Mouse (Mus musculus): ENCODE measurements at regions not wholly inside any gene's neighbourhood (a gene's known extent, or its start where the extent isn't known, plus 50 kb on each side); places are given as distances from the start of the nearest gene placed in this dataset.

DNA sequence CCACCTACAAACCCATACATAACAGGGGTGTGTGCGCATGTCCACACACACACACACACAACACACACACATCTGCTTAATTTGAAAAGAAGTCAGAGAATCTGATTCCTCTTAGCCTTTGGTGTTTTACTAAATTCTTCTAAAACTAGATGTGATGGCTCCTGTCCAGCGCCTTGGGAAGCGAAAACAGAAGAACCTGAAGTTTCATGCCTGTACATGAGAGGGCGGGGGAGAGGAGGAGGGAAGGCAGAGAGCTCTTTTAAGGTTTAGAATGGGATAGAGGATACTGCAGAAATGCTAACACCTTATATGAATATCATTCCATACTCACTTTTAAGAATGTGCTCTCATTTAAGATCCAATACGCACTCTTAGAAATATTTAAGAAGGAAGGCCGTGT, 64.5 kb upstream of the Fer start:
- no peak for TF ChIP-seq CTCF (IDR thresholded peaks at IDR 0.05; ENCODE audit: low read depth, low read length)
- TF ChIP-seq POLR2A (IDR thresholded peaks at IDR 0.05; ENCODE audit: extremely low read depth, insufficient read depth, low read length) = no peak

DNA sequence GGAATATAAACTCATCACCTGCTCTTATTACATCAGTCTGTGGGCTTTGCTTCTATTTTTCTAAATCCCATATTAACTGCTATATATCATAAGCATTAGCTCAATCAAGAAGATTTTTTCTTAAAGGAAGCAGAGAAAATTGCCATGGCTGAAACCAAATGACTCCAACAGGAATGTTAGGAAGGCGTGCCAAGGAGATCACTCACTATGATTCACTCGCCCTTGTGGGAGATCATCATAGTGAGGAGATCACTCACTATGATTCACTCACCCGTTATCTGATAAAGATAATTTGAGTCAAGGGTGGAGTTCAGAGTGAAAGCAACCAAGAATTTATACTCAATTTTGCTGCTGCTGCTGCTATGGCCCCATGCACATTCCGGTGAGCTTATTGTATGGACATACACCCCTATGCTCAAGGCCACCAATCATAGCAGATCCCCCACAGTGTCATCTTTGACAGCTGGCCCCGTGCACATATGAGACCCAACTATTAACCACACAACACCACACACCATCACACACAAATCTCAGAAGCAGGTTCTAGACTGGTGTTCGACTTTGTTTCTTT, 63.8 kb upstream of the Fer start:
- no peaks in the 10 kb centered on the region for H3K4me1 ChIP-seq (ENCODE audit: control insufficient read depth, insufficient read depth, low read length)
- no peak for DNase-seq (ENCODE audit: extremely low read depth, low read depth, low spot score)
- H3K36me3 ChIP-seq (ENCODE audit: control insufficient read depth, insufficient read depth, low read length) = no peaks in the 10 kb centered on the region
- WGBS = 83% methylated on average over 6 of the region's 6 CpGs
- no peak for TF ChIP-seq POLR2A (IDR thresholded peaks at IDR 0.05; ENCODE audit: extremely low read depth, insufficient read depth, low read length)
- no peaks in the 10 kb centered on the region for H3K79me2 ChIP-seq (ENCODE audit: control insufficient read depth, insufficient read depth, low read length)
- H3K9ac ChIP-seq (ENCODE audit: low read depth, low read length) = no peak overlapping the region
- H3K27me3 ChIP-seq (ENCODE audit: control insufficient read depth, insufficient read depth, low read length) = 0 out of 2 replicates have a peak, but pooled peaks cover 2% of the 10 kb centered on the region
- H3K4me3 ChIP-seq (ENCODE audit: insufficient read depth, low read depth, low read length) = no peak overlapping the region
- H3K27ac ChIP-seq (replicated peaks; ENCODE audit: insufficient read depth, low read depth, low read length) = no peak overlapping the region

More for the DNA sequence above, 64.5 kb upstream of the Fer start:
- WGBS = 90% methylated on average over 6 of the region's 6 CpGs
- DNase-seq (ENCODE audit: extremely low read depth, low read depth, low spot score) = no peak
- Histone ChIP-seq H3K4me3 (ENCODE audit: insufficient read depth, low read depth, low read length) (no peak overlapping the region), H3K4me1 (ENCODE audit: control insufficient read depth, insufficient read depth, low read length) (no peaks in the 10 kb centered on the region), H3K36me3 (ENCODE audit: control insufficient read depth, insufficient read depth, low read length) (no peaks in the 10 kb centered on the region), H3K9ac (ENCODE audit: low read depth, low read length) (no peak overlapping the region), H3K27me3 (ENCODE audit: control insufficient read depth, insufficient read depth, low read length) (0 out of 2 replicates have a peak, but pooled peaks cover 2% of the 10 kb centered on the region), H3K27ac (replicated peaks; ENCODE audit: insufficient read depth, low read depth, low read length) (no peak overlapping the region), H3K79me2 (ENCODE audit: control insufficient read depth, insufficient read depth, low read length) (no peaks in the 10 kb centered on the region)

- Histone ChIP-seq H3K79me2 (ENCODE audit: control insufficient read depth, insufficient read depth, low read length) (no peaks in the 10 kb centered on the region), H3K27ac (replicated peaks; ENCODE audit: insufficient read depth, low read depth, low read length) (no peak overlapping the region), H3K27me3 (ENCODE audit: control insufficient read depth, insufficient read depth, low read length) (0 out of 2 replicates have a peak, but pooled peaks cover 2% of the 10 kb centered on the region), H3K4me1 (ENCODE audit: control insufficient read depth, insufficient read depth, low read length) (no peaks in the 10 kb centered on the region), H3K36me3 (ENCODE audit: control insufficient read depth, insufficient read depth, low read length) (no peaks in the 10 kb centered on the region), H3K4me3 (ENCODE audit: insufficient read depth, low read depth, low read length) (no peak overlapping the region), H3K9ac (ENCODE audit: low read depth, low read length) (no peak overlapping the region)
- WGBS = 94% methylated on average over 9 of the region's 9 CpGs
- TF ChIP-seq POLR2A (IDR thresholded peaks at IDR 0.05; ENCODE audit: extremely low read depth, insufficient read depth, low read length) (no peak), CTCF (IDR thresholded peaks at IDR 0.05; ENCODE audit: low read depth, low read length) (no peak)
- no peak for DNase-seq (ENCODE audit: extremely low read depth, low read depth, low spot score)
Observed at GRCm38 (mm10) chr17:63801411-63801810, 61.5 kb upstream of the Fer start.

DNA sequence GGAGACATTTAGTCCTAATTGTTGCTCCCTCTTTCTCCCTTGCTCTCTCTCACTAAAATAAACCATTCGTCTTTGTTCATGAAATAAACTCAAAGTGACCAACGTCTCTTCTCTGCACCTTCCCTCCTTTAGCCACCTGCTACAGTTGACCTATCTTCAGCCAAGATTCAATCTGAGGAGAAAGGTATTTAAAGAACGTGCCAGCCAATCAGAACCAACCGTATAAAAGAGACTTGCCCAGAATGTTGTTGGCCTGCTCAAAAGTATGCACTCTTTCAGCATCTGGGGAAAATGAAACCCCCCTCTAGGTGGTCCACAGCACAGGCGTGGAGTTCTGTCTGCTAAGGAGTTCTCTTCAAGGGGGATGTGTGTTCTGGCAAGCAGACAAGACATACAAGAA, 60.0 kb upstream of the Fer start:
- H3K36me3 ChIP-seq (ENCODE audit: control insufficient read depth, insufficient read depth, low read length) = no peaks in the 10 kb centered on the region

DNA sequence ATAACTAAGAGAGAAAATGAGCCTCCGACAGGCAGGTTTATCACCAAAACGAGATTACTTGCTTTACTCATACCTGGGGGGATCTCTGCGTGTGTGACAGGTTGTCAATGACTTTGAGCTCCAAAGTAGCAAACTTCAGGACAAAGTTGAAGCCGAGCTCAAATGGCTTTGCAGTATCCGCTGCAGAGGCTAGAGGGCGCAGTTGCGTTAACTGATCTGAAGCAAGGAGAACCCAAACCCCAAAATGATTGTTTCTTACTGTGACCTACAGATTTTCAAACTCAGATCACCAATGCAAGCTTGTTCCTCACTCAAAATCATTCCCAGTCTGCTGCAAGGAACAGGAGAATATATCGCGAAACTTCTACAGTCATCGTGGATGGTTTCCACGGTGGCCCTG, 59.3 kb upstream of the Fer start:
- Histone ChIP-seq H3K27ac (replicated peaks; ENCODE audit: insufficient read depth, low read depth, low read length) (no peak overlapping the region), H3K4me1 (ENCODE audit: control insufficient read depth, insufficient read depth, low read length) (no peaks in the 10 kb centered on the region), H3K79me2 (ENCODE audit: control insufficient read depth, insufficient read depth, low read length) (no peaks in the 10 kb centered on the region), H3K9ac (ENCODE audit: low read depth, low read length) (no peak overlapping the region), H3K4me3 (ENCODE audit: insufficient read depth, low read depth, low read length) (no peak overlapping the region), H3K36me3 (ENCODE audit: control insufficient read depth, insufficient read depth, low read length) (no peaks in the 10 kb centered on the region), H3K27me3 (ENCODE audit: control insufficient read depth, insufficient read depth, low read length) (0 out of 2 replicates have a peak, but pooled peaks cover 2% of the 10 kb centered on the region)
- 20% methylated on average over 11 of the region's 11 CpGs for WGBS
- peak; percentile 53 for DNase-seq (ENCODE audit: extremely low read depth, low read depth, low spot score)
- no peak for TF ChIP-seq POLR2A (IDR thresholded peaks at IDR 0.05; ENCODE audit: extremely low read depth, insufficient read depth, low read length)
- peak; percentile 81 for TF ChIP-seq CTCF (IDR thresholded peaks at IDR 0.05; ENCODE audit: low read depth, low read length)

More for the DNA sequence above, 60.0 kb upstream of the Fer start:
- 0 out of 2 replicates have a peak, but pooled peaks cover 2% of the 10 kb centered on the region for H3K27me3 ChIP-seq (ENCODE audit: control insufficient read depth, insufficient read depth, low read length)
- 69% methylated on average over 5 of the region's 5 CpGs for WGBS
- H3K4me1 ChIP-seq (ENCODE audit: control insufficient read depth, insufficient read depth, low read length) = no peaks in the 10 kb centered on the region
- no peak for DNase-seq (ENCODE audit: extremely low read depth, low read depth, low spot score)
- H3K9ac ChIP-seq (ENCODE audit: low read depth, low read length) = no peak overlapping the region
- H3K4me3 ChIP-seq (ENCODE audit: insufficient read depth, low read depth, low read length) = no peak overlapping the region
- H3K79me2 ChIP-seq (ENCODE audit: control insufficient read depth, insufficient read depth, low read length) = no peaks in the 10 kb centered on the region
- TF ChIP-seq POLR2A (IDR thresholded peaks at IDR 0.05; ENCODE audit: extremely low read depth, insufficient read depth, low read length) = no peak
- TF ChIP-seq CTCF (IDR thresholded peaks at IDR 0.05; ENCODE audit: low read depth, low read length) = no peak
- no peak overlapping the region for H3K27ac ChIP-seq (replicated peaks; ENCODE audit: insufficient read depth, low read depth, low read length)

DNA sequence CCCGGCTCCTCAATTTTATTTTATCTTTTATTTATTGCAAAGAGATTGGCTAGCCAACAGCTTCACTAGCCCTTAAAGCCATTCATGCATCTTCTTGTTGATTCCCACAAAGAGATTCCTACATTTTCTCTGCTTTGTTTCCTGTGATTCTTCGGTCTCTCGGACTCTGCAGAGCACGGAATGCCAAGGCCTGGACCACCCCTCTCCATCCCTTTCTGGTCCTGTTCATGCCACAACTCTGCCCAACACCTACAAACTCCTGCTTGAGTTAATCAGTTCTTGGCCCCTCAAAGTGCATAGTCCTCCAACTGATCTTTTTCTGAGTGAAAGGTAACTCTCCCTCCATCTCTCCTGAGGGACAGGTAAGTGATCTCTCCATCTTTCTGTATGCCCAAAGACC, 58.4 kb upstream of the Fer start:
- Histone ChIP-seq H3K27ac (replicated peaks; ENCODE audit: insufficient read depth, low read depth, low read length) (no peak overlapping the region), H3K27me3 (ENCODE audit: control insufficient read depth, insufficient read depth, low read length) (0 out of 2 replicates have a peak, but pooled peaks cover 2% of the 10 kb centered on the region), H3K4me3 (ENCODE audit: insufficient read depth, low read depth, low read length) (no peak overlapping the region), H3K4me1 (ENCODE audit: control insufficient read depth, insufficient read depth, low read length) (no peaks in the 10 kb centered on the region), H3K9ac (ENCODE audit: low read depth, low read length) (no peak overlapping the region), H3K79me2 (ENCODE audit: control insufficient read depth, insufficient read depth, low read length) (no peaks in the 10 kb centered on the region), H3K36me3 (ENCODE audit: control insufficient read depth, insufficient read depth, low read length) (no peaks in the 10 kb centered on the region)
- DNase-seq (ENCODE audit: extremely low read depth, low read depth, low spot score) = no peak
- 96% methylated on average over 4 of the region's 4 CpGs for WGBS
- TF ChIP-seq POLR2A (IDR thresholded peaks at IDR 0.05; ENCODE audit: extremely low read depth, insufficient read depth, low read length) = no peak
- TF ChIP-seq CTCF (IDR thresholded peaks at IDR 0.05; ENCODE audit: low read depth, low read length) = no peak
